Mouse (Mus musculus) bone marrow, adult 2 months (tissue): Measurements from ENCODE around the gene Erp29.

Experiments
- CTCF ChIP-seq: fragments of 200-500 bp; IDR thresholded peaks from 2 replicates; pipeline ENCODE4 v1.5.1; 2011; ENCODE audit warnings: low read length, control low read depth; ENCODE audit not compliant: control insufficient read depth, insufficient read depth
- POLR2A ChIP-seq: fragments of 200-500 bp; IDR thresholded peaks from 2 replicates; pipeline ENCODE4 v1.6.1; 2011; ENCODE audit warnings: low read depth, mild to moderate bottlenecking, control low read depth, low read length, borderline replicate concordance; ENCODE audit not compliant: control insufficient read depth

DNA sequence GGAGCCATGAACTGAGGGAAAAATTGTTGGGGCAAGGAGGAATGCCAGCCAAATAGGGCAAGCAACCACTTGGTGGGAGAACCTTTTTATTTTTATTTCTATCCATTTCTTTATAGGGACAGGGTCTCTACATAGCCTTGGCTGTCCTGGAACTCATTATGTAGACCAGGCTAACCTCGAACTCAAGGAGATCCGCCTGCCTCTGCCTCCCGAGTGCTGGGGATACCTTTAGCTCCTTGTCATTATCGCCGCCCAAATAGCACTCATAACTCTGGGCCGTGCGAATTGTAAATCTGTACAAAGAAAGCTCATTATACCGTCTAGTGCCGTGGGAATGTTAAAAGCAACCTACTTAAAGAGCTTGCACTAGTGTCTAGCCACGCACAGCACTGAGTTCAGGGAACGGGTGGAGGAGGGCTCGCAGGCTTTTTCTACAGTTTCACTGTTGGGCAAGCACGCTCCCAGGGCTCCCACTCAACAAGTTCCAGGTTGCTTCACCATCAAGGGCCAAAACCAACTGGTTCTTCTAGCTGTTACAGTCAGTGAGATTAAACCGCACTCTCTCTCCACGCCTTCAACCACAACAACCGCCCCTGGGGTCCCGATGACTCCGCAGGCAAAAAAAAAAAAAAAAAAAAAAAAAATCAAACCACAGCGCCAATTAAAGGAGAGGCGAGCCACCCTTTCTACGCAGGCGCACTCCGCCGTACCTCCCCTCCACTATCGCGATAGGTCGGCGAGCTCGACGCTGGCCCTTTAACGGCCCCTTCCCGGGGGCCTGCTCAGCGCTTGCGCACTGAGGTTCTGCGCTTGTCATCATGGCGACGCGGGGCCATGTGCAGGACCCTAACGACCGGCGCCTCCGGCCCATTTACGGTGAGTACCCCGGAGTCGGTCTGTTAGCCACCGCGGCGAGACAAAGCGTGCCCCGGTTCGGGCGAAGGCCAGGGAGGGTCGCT lies 54.8 kb downstream of the Erp29 start, which contains the start of gene Naa25:
- TF ChIP-seq CTCF: no peak
- peak; percentile 43; the same call in 1 of the 2 replicates for TF ChIP-seq POLR2A
